Mouse (Mus musculus): ENCODE measurements at regions not wholly inside any gene's neighbourhood (a gene's known extent, or its start where the extent isn't known, plus 50 kb on each side); places are given as distances from the start of the nearest gene placed in this dataset.

- no peak for DNase-seq (ENCODE audit: low spot score in 2 of 2)
Measured at GRCm38 (mm10) chr3:133748756-133749737, 204.1 kb upstream of the Tet2 start.

- DNase-seq (ENCODE audit: low spot score in 2 of 2): no peak
Measured at GRCm38 (mm10) chr3:133750061-133750460, 205.1 kb upstream of the Tet2 start.

GRCm38 (mm10) chr3:133750606-133751005 is 205.7 kb upstream of the Tet2 start:
- no peak for DNase-seq (ENCODE audit: low spot score in 2 of 2)

- DNase-seq (ENCODE audit: low spot score in 2 of 2): no peak
Measured at GRCm38 (mm10) chr3:133751011-133751410, 206.1 kb upstream of the Tet2 start.

GRCm38 (mm10) chr3:133751565-133751964 is 206.6 kb upstream of the Tet2 start:
- no peak for DNase-seq (ENCODE audit: low spot score in 2 of 2)

- no peak for DNase-seq (ENCODE audit: low spot score in 2 of 2)
Measured at GRCm38 (mm10) chr3:133753041-133753440, 208.1 kb upstream of the Tet2 start.

DNA sequence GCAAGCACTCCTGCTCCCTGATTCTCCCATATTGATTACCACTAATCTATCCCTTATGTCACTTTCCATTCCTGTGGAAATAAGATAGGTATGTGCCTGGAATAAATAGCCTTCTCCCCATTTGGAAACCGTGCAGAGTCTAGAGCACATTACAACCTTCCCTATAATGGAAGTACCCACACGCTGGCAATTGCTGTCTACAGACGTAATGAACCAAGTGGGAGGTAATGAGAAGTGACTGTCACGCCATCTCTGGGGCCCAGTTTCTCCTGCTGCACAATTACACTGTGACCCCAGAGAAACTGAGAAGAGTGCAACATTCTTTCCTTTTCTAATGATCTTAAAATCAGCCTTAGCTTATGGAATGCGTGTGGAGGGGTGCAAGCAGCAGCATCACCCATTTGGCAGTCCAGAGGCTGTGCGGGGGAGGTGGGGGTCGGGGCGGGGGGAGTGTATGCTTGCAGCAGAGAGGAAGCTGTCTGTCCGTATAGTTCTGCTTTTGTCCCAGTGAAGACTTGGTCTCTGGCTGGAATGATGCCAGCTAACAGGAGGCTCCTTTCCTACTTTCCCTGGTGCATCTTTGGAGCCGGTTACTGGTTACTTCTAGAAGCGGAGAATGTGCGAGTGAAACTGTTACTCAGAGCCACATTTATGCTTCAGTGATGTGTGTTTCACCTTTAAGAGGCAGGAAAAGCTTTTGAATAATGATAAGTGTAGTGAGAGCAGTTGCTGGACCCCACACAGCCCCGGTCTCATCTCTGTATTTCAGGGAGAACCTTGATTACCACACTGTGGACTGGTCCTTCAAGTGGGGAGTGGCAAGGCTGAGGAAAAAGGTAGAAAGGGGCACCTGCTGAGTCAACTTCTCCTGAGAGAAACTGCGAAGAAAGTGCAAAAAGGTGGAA is 209.3 kb upstream of the Tet2 start:
- no peak for DNase-seq (ENCODE audit: low spot score in 2 of 2)

- peak; percentile 76 to 88 for DNase-seq (ENCODE audit: low spot score in 2 of 2)
Measured at GRCm38 (mm10) chr3:133754911-133755259, 209.9 kb upstream of the Tet2 start.

GRCm38 (mm10) chr3:133757756-133758420 is 212.9 kb upstream of the Tet2 start:
- DNase-seq (ENCODE audit: low spot score in 2 of 2): peak; percentile 23 to 65

- no peak for DNase-seq (ENCODE audit: low spot score in 2 of 2)
Measured at GRCm38 (mm10) chr3:133758421-133758820, 213.5 kb upstream of the Tet2 start.

DNA sequence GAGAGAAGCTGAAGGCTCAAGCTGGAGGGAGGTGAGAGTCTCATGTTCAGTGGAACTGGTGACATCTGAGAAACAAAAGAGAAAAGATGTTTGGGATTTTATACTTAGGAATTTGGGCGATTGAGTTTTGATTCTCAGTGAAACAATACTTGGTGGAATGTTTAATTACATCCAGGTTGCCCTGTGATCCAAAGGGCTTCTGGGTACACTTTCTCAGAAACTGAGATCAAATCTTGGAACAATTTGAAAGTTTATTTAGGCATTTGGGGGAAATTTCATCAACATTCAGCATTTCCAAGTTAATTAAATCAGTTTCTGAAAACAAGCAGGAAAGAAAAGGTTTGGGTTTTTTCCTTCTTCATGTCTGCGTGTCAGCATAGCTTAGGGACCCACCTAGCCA is 214.7 kb upstream of the Tet2 start:
- DNase-seq (ENCODE audit: low spot score in 2 of 2): no peak

GRCm38 (mm10) chr3:133760221-133760620 is 215.3 kb upstream of the Tet2 start:
- DNase-seq (ENCODE audit: low spot score in 2 of 2): no peak

- DNase-seq (ENCODE audit: low spot score in 2 of 2): no peak
Measured at GRCm38 (mm10) chr3:133763721-133764120, 218.8 kb upstream of the Tet2 start.

- no peak for DNase-seq (ENCODE audit: low spot score in 2 of 2)
Measured at GRCm38 (mm10) chr3:133773490-133773889, 228.6 kb upstream of the Tet2 start.

- DNase-seq (ENCODE audit: low spot score in 2 of 2): no peak
Measured at GRCm38 (mm10) chr3:133774229-133774628, 229.3 kb upstream of the Tet2 start.

DNA sequence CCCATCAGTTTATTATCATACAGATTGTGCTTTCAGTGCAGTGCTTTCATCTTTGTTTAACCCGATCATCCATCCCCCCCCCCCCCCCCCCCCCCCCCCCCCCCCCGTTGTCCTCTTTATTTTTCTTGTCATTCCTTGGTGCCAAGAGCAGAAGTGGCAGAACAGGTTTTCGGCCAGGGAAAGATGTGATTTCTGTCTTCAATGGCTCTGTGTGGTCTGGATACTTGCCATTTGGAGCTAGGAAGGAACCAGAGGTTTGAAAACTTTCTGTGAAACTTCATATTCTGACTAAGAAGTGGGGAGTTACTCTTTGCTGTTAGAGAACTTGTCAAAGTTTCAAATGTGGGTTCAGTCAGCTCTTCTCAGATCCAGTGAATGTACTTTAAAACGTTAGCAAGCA is 231.1 kb upstream of the Tet2 start:
- DNase-seq (ENCODE audit: low spot score in 2 of 2): no peak

- no peak for DNase-seq (ENCODE audit: low spot score in 2 of 2)
Measured at GRCm38 (mm10) chr3:133779161-133779789, 234.3 kb upstream of the Tet2 start.

DNA sequence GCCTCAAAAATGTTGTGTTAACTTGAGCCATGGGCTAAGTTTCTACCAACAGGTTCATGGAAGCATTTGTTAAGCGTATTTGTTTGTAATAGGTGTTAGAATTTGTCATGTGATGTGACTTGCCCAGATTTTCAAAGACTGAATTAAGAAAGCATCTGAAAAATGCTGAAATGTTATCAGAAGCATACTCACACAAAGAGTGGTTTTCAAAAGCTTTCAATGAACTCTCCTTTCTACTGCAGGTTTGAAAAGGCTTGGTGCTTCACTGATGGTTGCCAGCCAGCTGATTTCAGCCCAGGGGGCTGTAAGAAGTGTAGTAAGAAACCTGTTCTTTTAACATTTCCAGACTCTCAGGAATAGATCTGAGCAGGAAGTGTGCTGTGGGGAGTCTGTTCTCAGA is 238.1 kb upstream of the Tet2 start:
- DNase-seq (ENCODE audit: low spot score in 2 of 2): no peak

- no peak for DNase-seq (ENCODE audit: low spot score in 2 of 2)
Measured at GRCm38 (mm10) chr3:133791361-133791760, 246.4 kb upstream of the Tet2 start.

GRCm38 (mm10) chr3:133809007-133809552 is 264.1 kb upstream of the Tet2 start:
- no peak for DNase-seq (ENCODE audit: low spot score in 2 of 2)

All from layer of hippocampus, postnatal 14 days (tissue).